Mouse (Mus musculus) urinary bladder, postnatal 10 days (tissue): ENCODE results near the gene Vps29.

Source experiments
- DNase-seq: peaks from one replicate; pipeline ENCODE4 v3.0.0; 2022; ENCODE audit warnings: low spot score

The Vps29 gene

DNA sequence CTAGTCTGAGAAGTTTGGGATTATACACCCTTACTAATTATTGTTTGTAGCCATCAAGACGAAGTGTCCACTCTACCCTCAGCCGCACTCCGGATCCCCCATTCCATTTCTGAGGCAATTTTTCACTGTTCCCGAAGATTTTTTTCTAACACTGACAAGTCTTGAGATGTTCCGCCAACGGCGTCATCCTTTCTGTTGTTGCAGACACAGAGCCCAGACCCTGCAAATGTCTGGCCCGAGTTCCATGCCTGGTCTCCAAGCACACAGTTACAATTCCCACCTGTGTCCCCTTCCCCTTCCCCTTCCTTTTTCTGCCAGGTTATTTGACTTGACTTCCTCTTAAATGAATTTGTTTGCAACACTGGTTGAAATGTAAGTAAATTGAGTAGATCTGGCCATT lies 45.7 kb downstream of the Vps29 start:
- DNase-seq = no peak

DNA sequence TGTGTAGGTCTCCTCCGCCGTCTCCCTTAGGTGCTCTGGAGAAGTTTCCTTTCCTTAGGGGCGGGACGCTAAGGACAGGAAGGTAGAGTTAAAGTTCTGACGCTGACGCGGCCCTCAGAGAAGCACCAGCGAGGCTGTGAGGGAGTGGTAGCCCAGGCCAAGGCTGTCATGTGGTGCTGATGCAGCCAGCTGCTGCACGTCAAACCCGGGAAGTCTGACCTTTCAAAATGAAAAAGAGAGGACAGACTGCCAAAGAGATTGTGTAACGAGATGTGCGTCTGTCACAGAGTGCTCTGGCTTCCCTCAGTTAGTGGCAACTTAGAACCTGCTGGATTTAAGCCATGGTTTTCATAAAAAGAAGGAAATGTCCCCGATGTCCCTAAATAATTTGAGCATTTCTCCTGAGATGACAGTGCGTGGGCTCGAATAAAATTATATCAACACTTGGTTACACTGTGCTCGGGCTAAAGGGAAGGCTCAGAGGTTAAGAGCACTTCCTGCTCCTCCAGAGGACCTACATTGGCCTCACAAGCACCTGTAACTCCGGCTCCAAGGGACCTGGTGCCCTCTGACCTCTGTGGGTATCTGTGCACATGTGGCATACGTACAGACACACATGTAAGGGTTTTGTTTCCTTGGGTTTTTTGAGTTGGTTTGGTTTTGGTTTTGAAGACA lies 46.6 kb downstream of the Vps29 start:
- no peak for DNase-seq

DNA sequence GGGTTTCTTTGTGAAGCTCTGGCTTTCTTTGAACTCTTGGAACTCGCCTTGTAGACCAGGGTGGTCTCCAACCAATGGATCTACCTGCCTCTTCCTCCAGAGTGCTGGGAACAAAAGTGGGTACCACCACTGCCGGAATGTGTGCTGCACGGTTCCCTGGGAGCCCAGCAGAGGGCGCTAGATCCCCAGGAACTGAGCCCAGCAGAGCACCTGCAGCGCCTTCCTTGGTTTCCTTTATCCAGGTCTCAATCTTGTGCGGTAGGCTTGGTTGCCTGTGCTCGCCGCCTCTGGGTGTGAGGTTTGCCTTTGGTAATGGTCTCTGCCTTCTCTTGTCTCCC lies 47.1 kb downstream of the Vps29 start:
- peak; percentile 44 for DNase-seq

DNA sequence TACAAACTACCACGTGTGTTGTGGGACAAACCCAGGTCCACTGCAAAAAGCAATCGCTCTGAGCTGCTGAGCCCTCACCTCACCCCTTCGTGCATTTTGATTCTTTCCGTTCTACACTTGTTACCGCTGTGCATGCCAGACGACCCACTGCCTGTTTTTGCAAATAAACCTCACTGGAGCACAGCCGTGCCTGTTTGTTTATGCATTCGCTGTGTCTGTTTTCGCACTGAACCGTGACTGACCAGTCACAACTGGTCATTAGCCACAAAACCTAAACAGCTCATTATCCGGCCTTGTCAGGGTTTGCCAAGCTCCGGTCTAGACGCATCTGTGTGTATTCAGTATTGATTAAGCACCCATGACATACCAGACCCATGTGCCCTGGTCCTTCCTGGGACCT lies 48.0 kb downstream of the Vps29 start:
- no peak for DNase-seq

DNA sequence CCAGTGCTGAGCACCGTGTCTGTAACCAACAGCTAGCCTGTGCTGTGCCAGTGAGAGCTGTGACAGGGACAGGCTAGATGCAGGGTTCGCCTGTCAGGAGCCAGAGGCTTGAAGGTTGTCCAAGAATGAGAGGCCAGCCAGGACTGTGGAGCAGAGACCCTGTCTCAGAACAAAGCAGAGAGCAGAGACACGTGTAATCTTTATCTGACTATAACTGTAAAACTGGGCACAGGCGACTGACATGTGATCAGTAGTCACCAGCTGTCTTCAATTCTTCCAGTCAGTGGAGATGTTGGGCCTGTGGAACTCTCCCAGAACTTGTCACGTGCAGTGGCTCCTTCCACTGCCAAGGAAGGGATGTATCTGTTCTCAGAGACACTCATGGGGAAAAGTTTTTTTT lies 48.6 kb downstream of the Vps29 start:
- DNase-seq = no peak

DNA sequence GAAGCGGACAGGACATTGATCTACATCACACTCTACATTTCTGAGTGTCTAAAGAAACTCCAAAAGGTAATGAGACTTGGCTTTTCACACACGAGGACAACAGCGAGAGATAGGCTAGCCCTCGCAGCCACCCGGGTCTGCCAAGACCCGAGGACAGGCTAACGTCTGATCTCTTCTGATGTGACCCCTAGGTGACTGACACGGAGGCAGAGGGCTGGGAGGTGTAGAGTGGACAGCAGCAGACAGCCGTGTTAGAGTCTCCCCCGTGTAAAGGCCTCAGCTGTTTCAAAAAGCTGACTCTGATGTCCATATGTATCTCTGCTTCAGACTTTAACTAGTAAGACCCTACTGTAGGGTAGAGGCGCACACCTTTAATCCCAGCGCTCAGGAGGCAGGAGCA lies 49.2 kb downstream of the Vps29 start:
- DNase-seq = no peak

DNA sequence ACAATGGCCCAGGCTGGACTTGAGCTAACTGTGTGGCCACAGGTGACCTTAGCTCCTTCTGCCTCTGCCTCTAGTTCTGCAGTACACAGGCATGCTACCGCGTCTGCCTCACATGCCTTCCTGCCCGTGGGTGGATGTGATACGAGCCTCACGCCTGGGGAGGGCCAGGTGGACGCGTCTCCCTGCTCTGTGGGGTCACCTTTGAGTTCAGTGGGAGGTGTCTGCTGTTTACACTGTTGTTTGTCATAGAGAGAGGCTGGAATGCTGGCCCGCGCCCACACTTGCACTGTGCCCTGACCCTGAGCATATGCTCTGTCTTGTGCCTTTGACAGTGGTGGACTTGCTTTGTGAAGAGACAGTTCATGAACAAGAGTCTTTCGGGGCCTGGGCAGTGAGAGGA lies 51.4 kb downstream of the Vps29 start:
- no peak for DNase-seq

DNA sequence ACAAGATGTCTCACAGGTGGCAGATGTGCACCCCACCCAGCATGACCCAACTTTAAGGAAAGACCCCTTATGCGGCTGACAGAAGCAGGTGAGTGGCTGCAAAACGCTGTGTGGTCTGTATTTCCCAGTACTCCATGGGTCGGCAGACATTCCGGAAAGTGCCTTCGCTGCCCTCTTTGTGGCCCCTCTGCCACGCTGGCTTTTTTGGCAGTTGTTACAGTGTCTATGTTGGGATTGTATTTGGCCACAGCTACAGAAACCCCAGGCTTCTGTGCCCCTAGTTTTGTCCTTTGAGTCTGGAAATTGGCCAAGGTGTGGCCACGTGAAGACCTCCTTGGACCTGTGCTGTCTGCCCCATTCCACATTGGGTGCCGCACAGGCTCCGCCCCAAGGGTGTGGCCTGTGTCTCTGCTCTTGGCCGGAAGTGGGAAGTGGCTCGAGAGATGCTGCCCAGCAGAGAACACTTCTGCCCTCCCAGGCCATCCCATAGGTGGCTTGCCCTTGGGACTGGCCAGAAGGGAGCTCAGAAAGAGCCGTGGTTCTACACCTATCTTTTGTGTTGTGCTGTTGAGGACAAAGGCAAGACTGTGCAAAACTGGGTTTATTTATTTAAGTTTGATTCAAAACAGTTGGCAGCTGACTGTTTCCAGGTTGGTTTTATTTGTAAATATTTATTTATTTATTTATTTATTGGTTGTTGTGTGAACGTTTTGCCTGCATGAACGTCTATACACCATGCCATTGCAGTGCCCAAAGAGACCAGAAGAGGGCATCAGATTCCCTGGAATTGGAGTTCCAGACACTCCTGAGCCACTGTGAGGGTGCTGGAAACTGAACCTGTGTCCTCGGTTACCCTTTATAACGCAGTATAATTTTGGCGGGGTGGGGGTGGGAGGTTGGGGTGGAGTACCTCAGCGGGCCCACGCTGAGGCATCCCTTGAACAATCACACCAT lies 55.8 kb downstream of the Vps29 start:
- no peak for DNase-seq

DNA sequence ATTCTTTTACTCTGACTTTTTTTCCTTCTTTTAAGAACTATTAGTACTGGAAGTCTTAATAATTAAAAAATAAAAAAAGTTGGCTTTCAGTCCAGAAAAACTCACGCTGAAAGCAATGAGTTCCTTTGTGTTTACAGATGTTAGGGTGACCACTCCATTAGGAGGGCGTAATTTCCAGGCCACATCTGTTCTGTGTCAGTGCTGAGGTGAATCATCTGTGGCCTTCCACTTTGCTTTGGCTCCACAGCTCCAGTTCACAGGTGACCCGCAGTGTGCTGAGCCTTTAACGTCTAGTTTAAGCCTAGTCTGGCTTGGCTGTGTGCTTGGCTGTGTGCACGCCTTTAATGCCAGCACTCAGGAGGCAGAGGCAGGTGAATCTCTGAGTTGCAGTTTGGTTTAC lies 57.7 kb downstream of the Vps29 start:
- no peak for DNase-seq

DNA sequence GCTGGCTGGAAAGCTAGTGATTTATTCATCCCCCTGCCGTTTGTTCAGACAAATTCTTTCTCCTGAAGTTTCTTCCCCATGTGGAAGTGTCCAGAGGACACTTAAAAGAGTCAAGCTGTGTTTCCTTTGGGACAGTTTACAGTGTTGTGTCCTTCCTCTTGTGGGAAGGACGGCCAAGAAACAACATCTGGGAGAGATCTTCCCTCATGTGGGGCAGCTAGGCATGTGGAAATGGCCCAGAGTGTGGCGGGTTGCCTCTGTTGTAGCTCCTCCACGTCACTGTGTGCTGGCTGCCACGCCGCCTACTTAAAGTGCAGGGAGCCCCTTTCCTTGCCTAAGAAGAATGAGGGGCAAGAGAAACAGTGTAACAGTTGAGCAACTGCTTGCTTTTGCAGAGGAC lies 58.7 kb downstream of the Vps29 start:
- no peak for DNase-seq

DNA sequence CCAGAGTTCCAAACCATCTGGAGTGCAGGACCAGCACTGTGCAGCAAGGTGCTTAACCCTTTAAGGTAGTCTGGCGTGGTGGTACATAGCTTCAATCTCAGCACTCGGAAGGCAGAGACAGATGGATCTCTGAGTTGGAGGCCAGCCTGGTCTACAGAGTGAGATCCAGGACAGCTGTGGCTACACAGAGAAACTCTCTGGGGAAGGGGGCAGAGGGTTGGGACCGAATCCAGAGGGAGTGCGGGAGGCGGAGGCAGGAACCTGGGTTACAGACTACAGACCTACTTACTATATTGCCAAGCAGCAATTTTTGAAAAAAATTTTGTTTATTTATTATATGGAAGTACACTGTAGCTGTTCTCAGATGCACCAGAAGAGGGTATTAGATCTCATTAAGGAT lies 60.2 kb downstream of the Vps29 start:
- no peak for DNase-seq
